Mouse (Mus musculus) embryo, embryonic 9.5 days (tissue): Measurements from ENCODE around the gene Tmem59.

ENCODE experiments used
- DNase-seq: peaks from one replicate; pipeline ENCODE4 v3.0.0-alpha.2; 2017; ENCODE audit errors: extremely low spot score

The Tmem59 gene

DNA sequence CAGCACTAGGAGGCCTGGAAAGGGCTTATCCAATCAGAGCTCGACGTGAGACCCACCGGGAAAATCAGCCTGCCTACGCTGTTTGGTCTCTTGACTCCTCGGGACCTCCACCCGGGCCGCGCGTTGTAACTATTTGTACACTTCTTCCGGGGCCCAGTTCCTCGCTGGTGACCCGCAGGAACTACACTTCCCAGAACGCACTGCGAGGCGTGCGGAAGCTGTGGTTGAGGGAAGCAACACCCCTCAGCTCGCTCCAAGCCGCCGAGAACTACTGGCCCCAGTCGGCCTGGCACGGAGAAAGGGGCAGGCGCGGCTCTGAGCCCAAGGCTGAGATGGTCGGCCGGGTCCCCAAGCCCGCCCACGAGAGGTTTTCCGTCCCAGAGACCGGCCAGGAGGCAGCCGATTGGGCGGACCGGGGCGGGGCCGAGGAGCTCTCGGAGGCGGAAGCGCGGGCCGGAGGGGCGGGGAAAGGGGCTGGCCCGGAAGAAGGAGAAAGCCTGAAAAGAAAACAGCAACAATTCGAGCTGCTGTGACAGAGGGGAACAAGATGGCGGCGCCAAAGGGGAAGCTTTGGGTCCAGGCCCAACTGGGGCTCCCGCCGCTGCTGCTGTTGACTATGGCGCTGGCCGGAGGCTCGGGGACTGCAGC, at the start of gene Tmem59:
Gene Tmem59, plus strand, starts transcription at position 218 of the 648 bp plus-strand sequence.
- DNase-seq, result peak; percentile 98

- DNase-seq, result no peak
Observed at GRCm38 (mm10) chr4:107129373-107129772, 48.8 kb upstream of the Tmem59 start.

DNA sequence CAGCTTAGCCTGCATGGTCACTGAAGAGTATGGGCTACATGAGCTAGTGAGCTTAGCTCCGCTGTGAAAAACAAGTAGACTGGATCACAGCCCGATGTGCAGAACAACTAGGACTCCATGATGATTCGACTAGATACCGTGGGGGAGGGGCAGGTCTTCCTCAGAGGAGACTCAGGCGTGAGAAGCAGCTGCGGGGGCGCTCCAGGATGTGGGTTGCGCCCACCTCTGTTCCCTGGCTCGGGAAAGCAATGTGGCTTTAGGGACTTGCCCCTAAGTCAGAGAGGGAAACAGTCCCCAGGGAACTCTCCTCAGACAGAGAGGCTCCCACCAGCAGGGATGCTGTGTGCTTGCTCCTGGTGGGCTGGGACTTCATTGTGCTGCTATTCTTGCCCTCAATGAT, 47.7 kb upstream of the Tmem59 start:
- peak; percentile 27 for DNase-seq

GRCm38 (mm10) chr4:107134891-107135290, 43.3 kb upstream of the Tmem59 start:
- no peak for DNase-seq

- DNase-seq, result no peak
Observed at GRCm38 (mm10) chr4:107135663-107136062, 42.5 kb upstream of the Tmem59 start.

DNA sequence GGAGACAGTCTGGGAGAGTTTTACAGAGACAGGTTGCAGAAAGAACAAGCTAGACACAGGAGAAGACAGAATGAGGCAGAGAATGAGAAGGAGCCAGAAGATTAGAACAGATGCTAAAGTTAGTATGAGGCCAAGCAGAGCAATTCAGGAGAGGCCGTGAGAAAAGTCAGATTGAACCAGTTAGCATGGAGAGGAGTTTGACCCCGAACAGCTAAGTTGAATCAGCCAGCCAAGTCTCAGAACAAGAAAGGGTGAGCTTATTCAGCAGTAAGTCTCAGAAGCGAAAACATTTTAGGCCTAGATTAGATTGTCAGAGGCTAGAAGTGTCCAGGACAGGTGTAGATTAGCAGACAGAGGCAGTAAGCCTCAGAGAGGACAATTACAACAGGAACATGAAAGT, 41.7 kb upstream of the Tmem59 start:
- no peak for DNase-seq

- no peak for DNase-seq
Observed at GRCm38 (mm10) chr4:107138948-107139835, 39.0 kb upstream of the Tmem59 start.

DNA sequence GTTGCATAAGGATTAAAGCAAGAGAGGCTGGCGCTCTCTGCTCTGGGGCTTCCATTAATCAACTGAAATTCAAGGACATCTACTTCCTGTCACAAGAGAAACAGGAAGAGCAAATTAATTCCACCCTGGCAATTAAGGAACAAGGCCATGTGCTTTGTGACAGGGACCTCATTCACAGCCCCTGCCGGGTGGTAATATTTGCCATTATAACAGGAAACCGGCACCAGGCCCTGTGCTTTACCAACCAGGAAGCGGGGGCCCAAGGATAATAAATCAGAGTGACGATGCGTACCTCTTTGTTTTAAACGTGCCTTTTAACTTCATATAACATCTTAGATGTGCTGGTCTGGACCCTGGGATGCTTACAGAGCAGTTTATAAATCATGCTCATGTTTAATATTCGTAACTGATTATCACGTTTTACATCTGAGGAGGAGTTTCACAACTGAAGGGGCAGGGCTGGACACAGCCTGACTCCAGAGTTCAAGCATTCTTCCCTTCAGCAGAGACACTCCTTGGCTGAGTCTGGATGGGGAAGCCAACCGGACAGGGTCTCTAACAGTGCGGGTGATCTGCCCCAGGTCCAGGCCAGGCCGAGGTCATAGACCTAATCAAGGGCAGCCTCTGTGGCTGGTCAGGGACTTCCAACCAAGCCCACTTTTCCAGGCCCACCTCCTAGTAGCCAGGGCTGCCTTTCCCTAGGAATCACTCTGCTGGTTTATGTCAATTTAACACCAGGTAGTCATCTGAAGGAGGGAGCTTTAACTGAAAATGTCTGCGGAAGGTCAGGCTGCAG, 38.2 kb upstream of the Tmem59 start:
- peak; percentile 58 for DNase-seq

GRCm38 (mm10) chr4:107143511-107143910, 34.7 kb upstream of the Tmem59 start:
- DNase-seq, result no peak

DNA sequence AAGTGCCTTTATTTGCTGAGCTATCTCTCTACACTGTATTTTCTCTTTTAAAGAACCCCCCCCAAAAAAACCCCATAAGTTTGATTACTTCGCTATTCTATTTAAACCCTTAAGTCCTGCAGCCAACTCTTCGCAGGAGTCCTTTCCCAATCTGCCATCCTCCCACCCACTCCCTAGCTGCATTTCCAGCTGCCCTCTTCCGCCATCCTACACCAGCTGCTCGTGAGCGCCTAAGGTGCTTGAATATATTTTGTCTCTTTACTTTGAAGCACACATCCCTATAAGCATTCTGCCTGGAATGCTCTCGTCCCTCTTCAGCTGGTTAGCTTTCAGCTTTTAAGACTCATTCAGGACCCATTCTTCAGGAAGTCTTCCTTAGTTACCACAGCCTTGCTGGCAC, 27.2 kb upstream of the Tmem59 start:
- DNase-seq, result no peak

GRCm38 (mm10) chr4:107152571-107152970, 25.6 kb upstream of the Tmem59 start:
- DNase-seq, result no peak

- no peak for DNase-seq
Observed at GRCm38 (mm10) chr4:107156983-107157401, 21.2 kb upstream of the Tmem59 start.

DNA sequence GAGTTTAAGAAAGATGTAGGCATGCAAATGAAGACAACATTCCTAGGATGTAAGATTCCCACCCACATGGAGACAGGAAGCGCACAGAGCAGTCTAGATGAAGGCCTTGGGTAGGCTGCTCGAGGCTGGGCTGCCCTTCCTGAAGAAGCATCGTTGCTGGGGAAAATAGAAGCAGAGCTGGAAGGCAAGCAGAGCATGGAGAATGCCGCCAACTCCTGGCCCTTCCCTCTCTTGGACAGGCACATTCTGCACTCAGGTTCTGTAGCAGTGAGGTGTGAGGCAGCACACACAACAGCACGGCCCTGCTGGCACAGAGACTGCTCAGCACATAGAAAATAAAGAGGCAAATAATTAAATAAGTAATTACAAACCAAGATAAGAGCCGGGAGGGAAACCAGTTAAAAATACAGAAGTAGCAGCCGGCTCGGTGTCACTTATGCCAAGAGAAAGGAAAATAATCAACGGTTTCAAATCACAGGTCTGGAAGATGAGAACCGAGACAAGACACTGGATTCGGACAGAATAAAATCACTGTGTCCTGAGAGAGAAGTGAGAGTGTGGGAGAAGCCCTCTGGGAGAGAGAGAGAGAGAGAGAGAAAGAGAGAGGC, 18.9 kb upstream of the Tmem59 start:
- no peak for DNase-seq

- no peak for DNase-seq
Observed at GRCm38 (mm10) chr4:107160181-107160580, 18.0 kb upstream of the Tmem59 start.

DNA sequence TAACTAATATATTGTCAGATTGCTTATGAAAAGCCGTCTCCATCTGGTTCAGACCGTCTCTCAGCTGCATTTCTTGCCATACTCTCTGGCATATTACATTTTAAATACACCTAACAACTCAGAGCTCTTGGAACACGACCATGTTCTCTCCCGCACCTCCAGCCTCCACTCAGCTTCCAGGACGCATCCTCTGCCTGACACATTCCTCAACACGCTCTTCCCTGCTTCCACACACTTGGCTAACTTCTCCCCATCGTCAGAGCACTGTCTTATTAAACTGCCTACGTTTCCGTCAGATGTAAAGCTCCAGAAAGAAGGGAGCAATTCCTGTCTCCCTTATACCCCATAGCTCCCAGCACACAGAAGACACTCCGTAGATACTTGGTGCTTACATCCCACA, 14.9 kb upstream of the Tmem59 start:
- no peak for DNase-seq

DNA sequence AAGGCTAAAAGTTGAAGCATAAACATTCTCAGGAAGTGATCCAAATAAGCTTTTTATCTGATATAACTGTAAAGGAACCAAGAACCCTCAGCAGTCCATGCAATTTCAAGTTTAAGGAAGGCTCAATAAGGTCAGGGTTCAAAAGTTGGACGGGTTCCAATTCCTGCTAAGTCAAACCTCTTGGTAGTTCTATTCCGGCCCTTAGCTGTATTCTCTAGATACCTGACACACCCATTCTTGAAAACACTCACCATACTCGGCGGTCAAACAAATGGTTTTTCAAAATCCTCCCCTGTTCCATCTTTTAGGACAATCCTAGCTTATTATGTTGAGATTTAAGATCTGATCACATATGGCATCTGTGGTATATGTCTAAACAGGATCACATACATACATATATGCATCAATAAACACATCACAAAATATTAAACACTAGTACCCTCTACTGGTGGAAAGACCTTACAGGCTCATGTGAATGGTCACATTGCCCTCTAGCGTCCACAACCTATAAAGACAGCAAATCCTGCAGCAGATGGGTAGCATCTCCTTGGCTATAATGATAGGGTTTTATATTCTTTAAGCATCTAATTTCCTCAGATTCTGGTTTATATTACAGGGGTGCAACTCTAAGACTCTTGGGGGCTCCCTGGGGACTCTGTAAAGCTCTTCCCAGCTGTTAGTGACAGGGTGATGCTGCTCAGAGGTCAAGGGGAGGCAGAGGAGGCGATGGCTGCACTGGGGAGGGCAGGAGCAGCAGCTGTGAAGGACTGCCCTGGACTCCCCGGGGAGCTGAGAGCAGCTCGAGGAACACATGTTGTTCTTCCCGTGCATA, 14.2 kb upstream of the Tmem59 start:
- DNase-seq, result peak; percentile 68

DNA sequence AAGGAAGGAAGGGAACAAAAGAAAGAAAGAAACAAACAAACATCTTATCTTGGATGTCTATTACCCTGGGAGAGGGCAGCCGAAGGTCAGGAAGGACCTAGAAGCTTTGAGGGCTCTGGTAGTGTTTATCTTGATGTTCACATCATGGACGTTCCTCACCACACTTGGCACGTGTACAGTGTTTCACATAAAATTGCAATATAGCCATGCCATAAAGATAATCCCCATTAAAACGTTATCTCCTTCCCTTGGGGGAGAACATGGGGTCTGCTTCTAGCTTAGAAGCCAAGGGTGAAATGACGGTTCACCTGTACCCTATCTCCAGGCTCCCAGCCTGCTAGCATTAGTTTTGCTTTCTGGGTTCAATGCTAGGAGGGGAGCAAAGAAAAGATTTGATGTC, 11.5 kb upstream of the Tmem59 start:
- DNase-seq, result no peak

GRCm38 (mm10) chr4:107167798-107168197, 10.4 kb upstream of the Tmem59 start:
- DNase-seq, result no peak

DNA sequence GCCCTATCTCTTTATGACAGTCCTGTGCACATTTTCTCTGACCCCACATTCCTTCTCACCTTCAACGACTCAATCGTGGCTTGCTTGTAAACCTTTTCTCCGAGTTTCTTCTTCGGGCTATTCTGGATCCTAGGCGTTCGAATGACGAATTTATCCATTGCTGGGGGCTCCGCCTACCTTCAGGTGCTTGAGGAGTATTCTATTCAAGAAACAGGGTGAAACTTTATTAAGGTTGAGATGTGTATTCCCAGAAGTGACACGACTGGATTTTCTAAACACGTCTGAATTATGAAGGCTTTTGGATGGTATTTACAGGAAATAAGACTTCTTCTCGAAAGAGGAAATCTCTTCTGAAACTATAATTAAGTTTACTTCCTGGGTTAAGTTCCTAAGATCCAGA, 693 bp upstream of the Tmem59 start:
- no peak for DNase-seq

- peak; percentile 68 for DNase-seq
Observed at GRCm38 (mm10) chr4:107178830-107179490, 761 bp downstream of the Tmem59 start, which contains the start of gene Tceanc2. TSS of gene Tceanc2 (minus strand) at chr4:107179116.
